8 mouse cellular contexts compared by ENCODE assay signal in genomic region chr6:56796668-56797141, GRCm38 (mm10). TPM values are rescaled to one million over a fixed set of nuclear protein-coding genes. Genes with fewer than 3 reads are reported as not detected.
A peak's percentile ranks its signal among the peaks of the same experiment; 100 is the strongest.
DNase-seq lines count a peak whose midpoint lies in the region; ATAC-seq and TF ChIP-seq lines count a peak whose summit lies in the region.

No protein-coding gene starts in this region.

- H3K9ac ChIP-seq in forebrain, embryonic 16.5 days (replicated peaks; ENCODE audit: low read depth, low read length) = peak overlapping the region; percentile 93
- peak overlapping the region; percentile 96 for H3K9ac ChIP-seq in liver, embryonic 14.5 days (replicated peaks)

- TF ChIP-seq POLR2A in spleen, adult 2 months (IDR thresholded peaks at IDR 0.05; ENCODE audit: low read depth, low read length) = no peak

- H3K9me3 ChIP-seq in forebrain, embryonic 16.5 days (ENCODE audit: control insufficient read depth, low read length) = no peaks in the 10 kb centered on the region
- H3K9me3 ChIP-seq in liver, embryonic 14.5 days (ENCODE audit: control insufficient read depth, low read length) = no peaks in the 10 kb centered on the region

- TF ChIP-seq CTCF in spleen, adult 2 months (IDR thresholded peaks at IDR 0.05; ENCODE audit: extremely low read depth, insufficient read depth, insufficient read length, insufficient replicate concordance) = no peak
- TF ChIP-seq CTCF in liver, embryonic 14.5 days (IDR thresholded peaks at IDR 0.05; ENCODE audit: low read depth) = no peak

- H3K4me1 ChIP-seq in spleen, adult 2 months (ENCODE audit: control insufficient read depth, insufficient read depth, insufficient read length) = peaks cover 21% of the 10 kb centered on the region
- H3K4me1 ChIP-seq in brown adipose tissue, adult 24 weeks (ENCODE audit: control insufficient read depth, insufficient read depth, insufficient read length, low read length) = peaks cover 19% of the 10 kb centered on the region; the same call in 1 of the 2 replicates
- H3K4me1 ChIP-seq in forebrain, embryonic 16.5 days (replicated peaks; ENCODE audit: control insufficient read depth, insufficient read depth, low read length) = peaks cover 26% of the 10 kb centered on the region
- H3K4me1 ChIP-seq in liver, embryonic 14.5 days (replicated peaks; ENCODE audit: control insufficient read depth in 2 of 2, insufficient read depth in 2 of 2, low read length in 1 of 2) = peaks cover 15 to 17% of the 10 kb centered on the region in 2 experiments

- no peaks in the 10 kb centered on the region for H3K36me3 ChIP-seq in spleen, adult 2 months (ENCODE audit: control insufficient read depth, insufficient read depth, low read length)
- no peaks in the 10 kb centered on the region for H3K36me3 ChIP-seq in forebrain, embryonic 16.5 days (ENCODE audit: control insufficient read depth, insufficient read depth)
- H3K36me3 ChIP-seq in liver, embryonic 14.5 days (replicated peaks; ENCODE audit: control insufficient read depth, insufficient read depth, low read depth) = no peaks in the 10 kb centered on the region

- H3K4me3 ChIP-seq in spleen, adult 2 months (ENCODE audit: extremely low read depth, insufficient read depth, insufficient read length) = peak overlapping the region; percentile 95
- peak overlapping the region; percentile 96 for H3K4me3 ChIP-seq in brown adipose tissue, adult 24 weeks (ENCODE audit: insufficient read depth, low read depth, low read length)
- peak overlapping the region; percentile 57 for H3K4me3 ChIP-seq in forebrain, embryonic 16.5 days (replicated peaks; ENCODE audit: low read length)
- H3K4me3 ChIP-seq in liver, embryonic 14.5 days (ENCODE audit: insufficient read depth in 1 of 2, low read depth in 2 of 2, low read length in 2 of 2) = peak overlapping the region; percentile 94 to 98

- no peak for TF ChIP-seq EP300 in liver, embryonic 14.5 days (IDR thresholded peaks at IDR 0.05; ENCODE audit: low read depth)

- WGBS in spleen, adult 2 months = under 1% methylated on average over 16 of the region's 16 CpGs
- WGBS in forebrain, embryonic 16.5 days = under 1% methylated on average over 16 of the region's 16 CpGs
- WGBS in liver, embryonic 14.5 days (ENCODE audit: insufficient replicate concordance) = under 1% methylated on average over 16 of the region's 16 CpGs

- H3K27me3 ChIP-seq in spleen, adult 2 months (ENCODE audit: control insufficient read depth, insufficient read depth, low read length) = no peaks in the 10 kb centered on the region
- no peaks in the 10 kb centered on the region for H3K27me3 ChIP-seq in forebrain, embryonic 16.5 days (replicated peaks; ENCODE audit: control insufficient read depth, insufficient read depth, low read length)
- H3K27me3 ChIP-seq in liver, embryonic 14.5 days (ENCODE audit: control insufficient read depth, insufficient read depth, low read length) = no peaks in the 10 kb centered on the region

- peak overlapping the region; percentile 99 for H3K27ac ChIP-seq in spleen, adult 2 months (ENCODE audit: insufficient read depth, low read length)
- peak overlapping the region; percentile 86 for H3K27ac ChIP-seq in brown adipose tissue, adult 24 weeks (replicated peaks; ENCODE audit: low read depth, low read length)
- peak overlapping the region; percentile 99 for H3K27ac ChIP-seq in forebrain, embryonic 16.5 days (ENCODE audit: low read length)
- peak overlapping the region; percentile 87 for H3K27ac ChIP-seq in liver, embryonic 14.5 days

- peak overlapping the region; percentile 94 for H3K4me2 ChIP-seq in forebrain, embryonic 16.5 days (ENCODE audit: low read length)
- H3K4me2 ChIP-seq in liver, embryonic 14.5 days (ENCODE audit: low read depth) = peak overlapping the region; percentile 69

- peak; percentile 7 for ATAC-seq in forebrain, embryonic 16.5 days
- ATAC-seq in liver, embryonic 14.5 days (ENCODE audit: insufficient read depth) = peak; percentile 44; the same call in 1 of the 2 replicates

- peak; percentile 32 to 41 for DNase-seq in spleen, adult 2 months (ENCODE audit: low read depth in 1 of 2, low spot score in 2 of 2)
- DNase-seq in spleen, adult 12 weeks (ENCODE audit: low spot score) = no peak
- DNase-seq in induced T-regulatory cell, adult 2 months (ENCODE audit: low read depth) = peak; percentile 75
- DNase-seq in liver, embryonic 14.5 days (ENCODE audit: low read depth in 3 of 3, low spot score in 3 of 3) = peak in 1 of 3 experiments; percentile 48
- peak; percentile 69 for DNase-seq in naive thymus-derived CD4-positive, alpha-beta T cell, adult 2 months (ENCODE audit: low read depth)
- DNase-seq in testis, postnatal 14 days (ENCODE audit: low spot score) = peak; percentile 41

RNA-seq across cellular contexts. Expression of gene Kbtbd2, which starts 0.9 kb away (rescaled TPM):
- polyA plus RNA-seq in spleen, adult 2 months (2012; rRNA removed) = 7.2 and 8.0 TPM in 2 replicates
- 15.4 and 16.1 TPM in 2 replicates for polyA plus RNA-seq in brown adipose tissue, adult 24 weeks (2012; ENCODE audit: insufficient read depth, insufficient read length, missing spikeins)
- polyA plus RNA-seq in forebrain, embryonic 16.5 days (2015; fragmentation: Nextera tagmentation; extraction: Ambion mirVana) = 31.1 and 36.5 TPM in 2 replicates
- polyA plus RNA-seq in liver, embryonic 14.5 days (2012; rRNA removed) = 7.3 and 10.6 TPM in 2 replicates
- polyA plus RNA-seq in liver, embryonic 14.5 days (2014; fragmentation: Nextera tagmentation; extraction: Ambion mirVana) = 7.3 and 8.7 TPM in 2 replicates

RNA-seq across cellular contexts. Expression of gene Fkbp9, which starts 35.2 kb away (rescaled TPM):
- polyA plus RNA-seq in spleen, adult 2 months (2012; rRNA removed) = 6.7 and 9.2 TPM in 2 replicates
- polyA plus RNA-seq in brown adipose tissue, adult 24 weeks (2012; ENCODE audit: insufficient read depth, insufficient read length, missing spikeins) = 44.6 and 50.2 TPM in 2 replicates
- 27.5 and 40.8 TPM in 2 replicates for polyA plus RNA-seq in forebrain, embryonic 16.5 days (2015; fragmentation: Nextera tagmentation; extraction: Ambion mirVana)
- 11.4 and 15.3 TPM in 2 replicates for polyA plus RNA-seq in liver, embryonic 14.5 days (2012; rRNA removed)
- polyA plus RNA-seq in liver, embryonic 14.5 days (2014; fragmentation: Nextera tagmentation; extraction: Ambion mirVana) = 19.1 and 20.3 TPM in 2 replicates
